Mouse (Mus musculus): ENCODE measurements around the gene Rrnad1.

DNA sequence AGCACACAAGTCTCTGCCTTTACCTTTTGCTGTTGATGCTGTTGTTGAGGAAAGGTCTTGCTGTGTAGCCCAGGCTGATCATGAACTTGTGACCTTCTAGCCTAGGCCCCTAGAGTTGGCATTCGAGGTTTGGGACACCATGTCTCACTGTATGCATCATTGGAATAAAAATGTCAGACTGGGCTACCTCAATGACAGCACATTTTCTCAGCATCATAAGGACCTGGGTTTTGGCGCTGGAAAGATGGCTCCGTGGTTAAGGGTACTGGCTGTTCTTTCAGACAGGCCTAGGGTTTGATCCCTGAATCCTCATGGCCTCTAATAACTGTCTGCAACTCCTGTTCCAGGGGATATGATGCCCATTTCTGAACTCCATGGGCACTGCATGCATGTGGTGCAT is 30.7 kb downstream of the Rrnad1 start:
- TF ChIP-seq CTCF (conservative IDR thresholded peaks at IDR 0.05; ENCODE audit: insufficient read depth, insufficient read length, low read depth, low read length), result no peak
- no peak for TF ChIP-seq POLR2A (IDR thresholded peaks at IDR 0.05; ENCODE audit: low read depth, low read length)
